Mouse (Mus musculus): ENCODE results near the gene Iqcf5. TPM values are rescaled to one million over a fixed set of nuclear protein-coding genes. Genes with fewer than 3 reads are reported as not detected.
"Not testable (repeated sequence)": the region's sequence is repeated elsewhere in the genome, so short reads cannot be mapped to it uniquely, and the experiment has no call there.

Iqcf5 gene
- total and polyA plus RNA-seq, 2 experiments from 2014 or later: not detected

DNA sequence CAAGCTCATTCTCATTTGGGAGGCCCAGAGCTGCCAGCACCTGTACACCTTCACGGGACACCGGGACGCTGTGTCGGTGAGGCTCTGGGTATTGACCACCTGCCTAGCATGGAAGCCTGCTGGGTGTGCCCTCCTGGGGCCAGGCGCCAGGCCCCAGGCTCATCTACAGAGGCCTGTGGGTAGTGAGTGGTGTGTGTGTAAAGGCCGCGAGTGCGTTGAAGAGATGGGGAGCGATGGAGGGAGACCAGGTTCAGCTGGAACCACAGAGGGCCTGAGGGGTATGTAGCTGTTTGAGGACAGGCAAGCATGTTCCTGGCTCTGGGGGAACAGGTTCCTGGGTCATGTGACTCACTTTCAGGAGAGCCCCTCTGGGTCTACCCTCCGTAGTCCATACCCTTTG is 31.2 kb upstream of the Iqcf5 start:
- Histone ChIP-seq H3K9ac (replicated peaks; ENCODE audit: low read length, poor library complexity, severe bottlenecking) (no peak overlapping the region), H3K4me3 (ENCODE audit: low read depth, low read length) (no peak overlapping the region), H3K4me1 (ENCODE audit: insufficient read depth, low read length) (0 out of 2 replicates have a peak, but pooled peaks cover under 1% of the 10 kb centered on the region), H3K27me3 (ENCODE audit: insufficient read depth, low read length) (no peaks in the 10 kb centered on the region), H3K9me3 (ENCODE audit: low read length) (no peaks in the 10 kb centered on the region), H3K36me3 (ENCODE audit: insufficient read depth, low read length) (peaks cover 44% of the 10 kb centered on the region), H3K27ac (ENCODE audit: low read depth, low read length) (no peak overlapping the region), H3K4me2 (ENCODE audit: low read depth, low read length, poor library complexity, severe bottlenecking) (no peak overlapping the region)
- no peak for TF ChIP-seq CTCF (IDR thresholded peaks at IDR 0.05)
- ATAC-seq (ENCODE audit: low FRiP score) (no peak), DNase-seq (ENCODE audit: low spot score) (no peak)
- over 99% methylated on average over 10 of the region's 10 CpGs for WGBS

DNA sequence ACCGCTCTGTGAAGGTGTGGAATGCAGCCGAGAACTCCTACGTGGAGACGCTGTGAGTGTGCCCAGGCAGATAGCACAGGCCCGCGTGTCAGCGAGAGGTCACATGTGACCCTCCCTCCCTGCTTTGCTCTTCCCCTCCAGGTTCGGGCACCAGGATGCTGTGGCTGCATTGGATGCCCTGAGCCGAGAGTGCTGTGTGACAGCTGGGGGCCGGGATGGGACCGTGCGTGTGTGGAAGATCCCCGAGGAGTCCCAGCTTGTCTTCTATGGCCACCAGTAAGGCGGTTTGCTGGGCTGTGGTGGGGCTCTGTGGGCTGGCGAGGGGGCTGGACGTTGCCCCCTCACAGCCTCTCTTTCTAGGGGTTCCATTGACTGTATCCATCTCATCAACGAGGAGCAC is 30.8 kb upstream of the Iqcf5 start:
- Histone ChIP-seq H3K27me3 (ENCODE audit: insufficient read depth, low read length) (no peaks in the 10 kb centered on the region), H3K36me3 (ENCODE audit: insufficient read depth, low read length) (peaks cover 44% of the 10 kb centered on the region), H3K4me3 (ENCODE audit: low read depth, low read length) (no peak overlapping the region), H3K4me1 (ENCODE audit: insufficient read depth, low read length) (no peaks in the 10 kb centered on the region), H3K27ac (ENCODE audit: low read depth, low read length) (no peak overlapping the region), H3K4me2 (ENCODE audit: low read depth, low read length, poor library complexity, severe bottlenecking) (no peak overlapping the region), H3K9me3 (ENCODE audit: low read length) (no peaks in the 10 kb centered on the region), H3K9ac (replicated peaks; ENCODE audit: low read length, poor library complexity, severe bottlenecking) (no peak overlapping the region)
- 92% methylated on average over 17 of the region's 17 CpGs for WGBS
- TF ChIP-seq CTCF (IDR thresholded peaks at IDR 0.05): no peak
- ATAC-seq (ENCODE audit: low FRiP score) (no peak), DNase-seq (ENCODE audit: low spot score) (no peak)

DNA sequence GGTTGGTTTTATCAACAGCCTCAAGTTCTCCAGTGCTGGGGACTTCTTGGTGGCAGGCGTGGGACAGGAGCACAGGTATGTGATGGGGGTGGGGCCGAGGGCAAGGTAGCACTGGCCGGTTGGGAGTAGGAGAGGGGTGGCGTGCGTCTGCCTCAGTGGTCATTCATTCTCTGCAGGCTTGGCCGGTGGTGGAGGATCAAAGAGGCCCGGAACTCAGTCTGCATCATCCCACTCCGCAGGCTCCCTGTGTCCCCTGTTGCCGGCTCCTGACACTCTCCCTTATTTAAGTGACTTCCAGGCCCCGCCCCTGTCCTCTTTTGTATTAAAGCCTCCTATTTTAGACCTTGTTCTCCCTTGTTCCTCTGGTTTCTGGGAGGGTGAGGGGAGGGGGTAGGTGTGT is 29.3 kb upstream of the Iqcf5 start:
- Histone ChIP-seq H3K27ac (ENCODE audit: low read depth, low read length) (no peak overlapping the region), H3K27me3 (ENCODE audit: insufficient read depth, low read length) (no peaks in the 10 kb centered on the region), H3K9me3 (ENCODE audit: low read length) (no peaks in the 10 kb centered on the region), H3K4me3 (ENCODE audit: low read depth, low read length) (no peak overlapping the region), H3K4me1 (ENCODE audit: insufficient read depth, low read length) (no peaks in the 10 kb centered on the region), H3K9ac (replicated peaks; ENCODE audit: low read length, poor library complexity, severe bottlenecking) (no peak overlapping the region), H3K4me2 (ENCODE audit: low read depth, low read length, poor library complexity, severe bottlenecking) (no peak overlapping the region), H3K36me3 (ENCODE audit: insufficient read depth, low read length) (peaks cover 44% of the 10 kb centered on the region)
- no peak for ATAC-seq (ENCODE audit: low FRiP score)
- no peak for DNase-seq (ENCODE audit: low spot score)
- no peak for TF ChIP-seq CTCF (IDR thresholded peaks at IDR 0.05)
- WGBS: 80% methylated on average over 10 of the region's 10 CpGs

DNA sequence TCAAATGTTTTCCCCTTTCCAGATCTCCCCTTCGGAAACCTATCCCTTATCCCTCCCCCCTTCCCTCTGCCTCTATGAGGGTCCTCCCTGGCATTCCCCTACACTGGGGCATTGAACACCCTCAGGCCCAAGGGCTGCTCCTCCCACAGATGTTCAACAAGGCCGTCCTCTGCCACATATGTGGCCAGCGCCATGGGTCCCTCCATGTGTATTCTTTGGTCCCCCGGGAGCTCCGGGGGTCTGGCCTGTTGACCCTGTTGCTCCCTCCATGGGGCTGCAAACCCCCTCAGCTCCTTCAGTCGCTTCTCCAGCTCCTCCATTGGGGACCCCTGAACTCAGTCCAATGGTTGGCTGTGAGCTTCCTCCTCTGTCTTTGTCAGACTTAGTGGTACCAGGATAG is 26.8 kb upstream of the Iqcf5 start:
- WGBS: 83% methylated on average over 6 of the region's 6 CpGs
- peaks cover 30% of the 10 kb centered on the region for H3K36me3 ChIP-seq (ENCODE audit: insufficient read depth, low read length)
- DNase-seq (ENCODE audit: low spot score); ATAC-seq (ENCODE audit: low FRiP score); H3K27me3 ChIP-seq (ENCODE audit: insufficient read depth, low read length); H3K9ac ChIP-seq (replicated peaks; ENCODE audit: low read length, poor library complexity, severe bottlenecking); H3K4me2 ChIP-seq (ENCODE audit: low read depth, low read length, poor library complexity, severe bottlenecking); H3K27ac ChIP-seq (ENCODE audit: low read depth, low read length); H3K9me3 ChIP-seq (ENCODE audit: low read length); H3K4me1 ChIP-seq (ENCODE audit: insufficient read depth, low read length); H3K4me3 ChIP-seq (ENCODE audit: low read depth, low read length): not testable (repeated sequence)

DNA sequence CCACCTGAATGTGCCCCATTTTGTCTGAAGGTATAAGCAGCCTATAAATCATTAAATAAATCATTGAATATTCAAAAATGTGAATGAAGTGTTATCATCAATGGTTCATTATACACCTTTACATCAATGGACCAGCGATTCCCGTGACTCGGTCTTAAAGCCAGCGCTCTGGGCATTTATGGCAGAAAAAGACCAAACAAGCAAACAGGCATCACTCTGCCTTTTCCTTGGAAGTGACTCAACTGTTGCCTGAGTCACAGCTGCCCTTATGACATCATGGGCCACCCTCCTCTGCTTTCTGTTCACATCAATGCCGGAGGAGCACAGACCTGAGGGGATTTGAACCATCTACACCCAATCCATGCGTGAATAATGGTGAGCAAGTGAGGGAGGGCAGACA is 14.7 kb upstream of the Iqcf5 start, which contains the start of gene Iqcf1:
Gene Iqcf1 (plus strand): TSS at position 301 of the 400 bp plus-strand sequence.
- Histone ChIP-seq H3K36me3 (ENCODE audit: insufficient read depth, low read length) (no peaks in the 10 kb centered on the region), H3K4me2 (ENCODE audit: low read depth, low read length, poor library complexity, severe bottlenecking) (no peak within 1 kb of the TSS), H3K4me3 (ENCODE audit: low read depth, low read length) (no peak within 1 kb of the TSS), H3K27me3 (ENCODE audit: insufficient read depth, low read length) (no peaks in the 10 kb centered on the region), H3K9me3 (ENCODE audit: low read length) (no peaks in the 10 kb centered on the region), H3K9ac (replicated peaks; ENCODE audit: low read length, poor library complexity, severe bottlenecking) (no peak within 1 kb of the TSS), H3K27ac (ENCODE audit: low read depth, low read length) (no peak within 1 kb of the TSS), H3K4me1 (ENCODE audit: insufficient read depth, low read length) (no peaks in the 10 kb centered on the region)
- 94% methylated on average over 6 of the region's 6 CpGs for WGBS
- TF ChIP-seq CTCF (IDR thresholded peaks at IDR 0.05): no peak
- no peak for ATAC-seq (ENCODE audit: low FRiP score)
- DNase-seq (ENCODE audit: low spot score): no peak

DNA sequence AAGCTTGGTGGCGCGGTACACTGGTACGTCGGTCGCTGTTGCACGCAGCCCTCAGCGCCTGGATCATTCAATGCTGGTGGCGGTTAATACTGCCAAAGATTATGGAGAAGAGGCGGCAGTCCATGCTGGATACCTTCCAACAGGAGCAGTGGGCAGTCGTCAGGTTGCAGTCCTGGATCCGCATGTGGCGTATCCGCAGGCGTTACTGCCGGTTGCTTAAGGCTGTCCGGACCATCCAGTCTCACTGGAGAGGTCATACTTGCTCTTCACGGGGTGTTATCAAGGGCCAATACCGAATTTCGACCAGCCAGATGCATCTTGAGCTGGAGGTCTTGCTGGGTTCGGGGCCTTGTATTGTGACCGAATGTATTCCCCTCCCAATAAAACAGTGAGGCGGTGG is 12.5 kb upstream of the Iqcf5 start:
- no peak overlapping the region for H3K9ac ChIP-seq (replicated peaks; ENCODE audit: low read length, poor library complexity, severe bottlenecking)
- H3K27ac ChIP-seq (ENCODE audit: low read depth, low read length): no peak overlapping the region
- no peak for DNase-seq (ENCODE audit: low spot score)
- H3K9me3 ChIP-seq (ENCODE audit: low read length): no peaks in the 10 kb centered on the region
- H3K4me1 ChIP-seq (ENCODE audit: insufficient read depth, low read length): no peaks in the 10 kb centered on the region
- no peak overlapping the region for H3K4me3 ChIP-seq (ENCODE audit: low read depth, low read length)
- 88% methylated on average over 22 of the region's 22 CpGs for WGBS
- H3K27me3 ChIP-seq (ENCODE audit: insufficient read depth, low read length): no peaks in the 10 kb centered on the region
- no peak for TF ChIP-seq CTCF (IDR thresholded peaks at IDR 0.05)
- H3K36me3 ChIP-seq (ENCODE audit: insufficient read depth, low read length): no peaks in the 10 kb centered on the region
- H3K4me2 ChIP-seq (ENCODE audit: low read depth, low read length, poor library complexity, severe bottlenecking): no peak overlapping the region
- ATAC-seq (ENCODE audit: low FRiP score): no peak
